12 mouse cellular contexts compared by ENCODE assay signal in genomic region chr6:137472129-137472528, GRCm38 (mm10).
DNase-seq lines count a peak whose midpoint lies in the region; ATAC-seq lines count a peak whose summit lies in the region.
"Had no signal": no experiment of that assay in that cellular context is flagged by ENCODE, and none has a peak within 500 bp of the region (broad histone marks: within the 10 kb centered on the region; RNA-seq: fewer than 3 reads in every experiment).

No protein-coding gene starts in this region.

- H3K27me3 ChIP-seq in heart, embryonic 15.5 days = no peaks in the 10 kb centered on the region
- H3K27me3 ChIP-seq in hindbrain, embryonic 14.5 days (ENCODE audit: control insufficient read depth, insufficient read depth, low read length) = no peaks in the 10 kb centered on the region
- H3K27me3 ChIP-seq in neural tube, embryonic 13.5 days = no peaks in the 10 kb centered on the region

- no peak overlapping the region for H3K4me3 ChIP-seq in heart, embryonic 15.5 days
- H3K4me3 ChIP-seq in brown adipose tissue, adult 24 weeks (ENCODE audit: insufficient read depth, low read depth, low read length) = no peak overlapping the region
- no peak overlapping the region for H3K4me3 ChIP-seq in hindbrain, embryonic 14.5 days (replicated peaks; ENCODE audit: low read length)
- H3K4me3 ChIP-seq in neural tube, embryonic 13.5 days = no peak overlapping the region
- H3K4me3 ChIP-seq: myocyte had no signal

- H3K9me3 ChIP-seq in heart, embryonic 15.5 days (replicated peaks) = peaks cover 7% of the 10 kb centered on the region; the same call in 1 of the 2 replicates
- H3K9me3 ChIP-seq in hindbrain, embryonic 14.5 days (ENCODE audit: control insufficient read depth, low read length) = 0 out of 2 replicates have a peak, but pooled peaks cover 6% of the 10 kb centered on the region
- H3K9me3 ChIP-seq in neural tube, embryonic 13.5 days = peaks cover 9% of the 10 kb centered on the region; the same call in 1 of the 2 replicates

- no peak overlapping the region for H3K9ac ChIP-seq in heart, embryonic 15.5 days
- no peak overlapping the region for H3K9ac ChIP-seq in hindbrain, embryonic 14.5 days
- 0 out of 2 replicates have a peak overlapping the region, but pooled peaks have one; percentile 22 for H3K9ac ChIP-seq in neural tube, embryonic 13.5 days

- H3K36me3 ChIP-seq in heart, embryonic 15.5 days = peaks cover 13% of the 10 kb centered on the region
- H3K36me3 ChIP-seq in hindbrain, embryonic 14.5 days (replicated peaks; ENCODE audit: control insufficient read depth, insufficient read depth) = no peaks in the 10 kb centered on the region
- H3K36me3 ChIP-seq in neural tube, embryonic 13.5 days = peaks cover 5% of the 10 kb centered on the region; the same call in 1 of the 2 replicates

- peaks cover 25% of the 10 kb centered on the region for H3K4me1 ChIP-seq in heart, embryonic 15.5 days (replicated peaks)
- H3K4me1 ChIP-seq in brown adipose tissue, adult 24 weeks (ENCODE audit: control insufficient read depth, insufficient read depth, insufficient read length, low read length) = peaks cover 10% of the 10 kb centered on the region; the same call in 1 of the 2 replicates
- 0 out of 2 replicates have a peak, but pooled peaks cover 8% of the 10 kb centered on the region for H3K4me1 ChIP-seq in hindbrain, embryonic 14.5 days (replicated peaks; ENCODE audit: control insufficient read depth, insufficient read depth, low read length)
- H3K4me1 ChIP-seq in neural tube, embryonic 13.5 days (replicated peaks) = peaks cover 27% of the 10 kb centered on the region

- no peak overlapping the region for H3K4me2 ChIP-seq in heart, embryonic 15.5 days
- no peak overlapping the region for H3K4me2 ChIP-seq in hindbrain, embryonic 14.5 days (replicated peaks)
- no peak overlapping the region for H3K4me2 ChIP-seq in neural tube, embryonic 13.5 days

- peak overlapping the region; percentile 91 for H3K27ac ChIP-seq in heart, embryonic 15.5 days
- H3K27ac ChIP-seq in brown adipose tissue, adult 24 weeks (replicated peaks; ENCODE audit: low read depth, low read length) = 0 out of 2 replicates have a peak overlapping the region, but pooled peaks have one; percentile 20
- H3K27ac ChIP-seq in hindbrain, embryonic 14.5 days = 0 out of 2 replicates have a peak overlapping the region, but pooled peaks have one; percentile 18
- peak overlapping the region; percentile 63; the same call in 1 of the 2 replicates for H3K27ac ChIP-seq in neural tube, embryonic 13.5 days (replicated peaks)

- intact Hi-C loops in heart, postnatal 10 days (cut with DNase I) = no loop called here
- intact Hi-C loops in left cerebral cortex, postnatal 10 days (cut with DNase I) = no loop called here

- DNase-seq in heart, postnatal 10 days = no peak
- DNase-seq in hindbrain, embryonic 14.5 days (ENCODE audit: low spot score) = peak; percentile 31
- DNase-seq in embryo, embryonic 10.5 days (ENCODE audit: low spot score) = no peak
- no peak for DNase-seq in cerebellum, adult 11 months
- no peak for DNase-seq in left cerebral cortex, postnatal 10 days (ENCODE audit: extremely low spot score in 1 of 2, low spot score in 2 of 2)
- DNase-seq: kidney, postnatal 10 days; layer of hippocampus, postnatal 36 days; liver had no signal

- ATAC-seq in heart, embryonic 15.5 days (replicated peaks; ENCODE audit: insufficient number of reproducible peaks, insufficient read depth, low FRiP score, low read depth) = no peak
- ATAC-seq in hindbrain, embryonic 14.5 days (ENCODE audit: low FRiP score) = peak; percentile 40; the same call in 1 of the 2 replicates
- peak; percentile 66 for ATAC-seq in neural tube, embryonic 13.5 days (ENCODE audit: low read depth)

- WGBS in heart, embryonic 15.5 days = 86% methylated on average over 9 of the region's 9 CpGs
- WGBS in hindbrain, embryonic 14.5 days = 46% methylated on average over 9 of the region's 9 CpGs
- WGBS in neural tube, embryonic 13.5 days = 38% methylated on average over 9 of the region's 9 CpGs

Comparison
In these comparisons a context has a peak if more than half of its experiments do, and no peak if none do; other contexts are left out.
1. H3K27ac ChIP-seq: peak in every context shown above with its lines; median percentile 91 in heart, embryonic 15.5 days; 63 in neural tube, embryonic 13.5 days; 20 in brown adipose tissue, adult 24 weeks; 18 in hindbrain, embryonic 14.5 days.